In genomic region chr15:11572063-11572462, GRCm38 (mm10) we compare ENCODE assay signal across 24 mouse cellular contexts.
DNase-seq lines count a peak whose midpoint lies in the region; ATAC-seq and TF ChIP-seq lines count a peak whose summit lies in the region.
"Had no signal": no experiment of that assay in that cellular context is flagged by ENCODE, and none has a peak within 500 bp of the region (broad histone marks: within the 10 kb centered on the region; RNA-seq: fewer than 3 reads in every experiment).

No protein-coding gene starts in this region.

- H3K4me1 ChIP-seq in heart, embryonic 10.5 days: no peaks in the 10 kb centered on the region
- no peaks in the 10 kb centered on the region for H3K4me1 ChIP-seq in lung, adult 2 months (ENCODE audit: control insufficient read depth, insufficient read depth, low read length)
- no peaks in the 10 kb centered on the region for H3K4me1 ChIP-seq in kidney, postnatal 0 days (replicated peaks; ENCODE audit: insufficient read depth, low read length)
- H3K4me1 ChIP-seq in hindbrain, embryonic 11.5 days (replicated peaks; ENCODE audit: control insufficient read depth, insufficient read depth, low read length): no peaks in the 10 kb centered on the region
- H3K4me1 ChIP-seq in heart, embryonic 12.5 days (replicated peaks): peaks cover 9% of the 10 kb centered on the region; the same call in 1 of the 2 replicates
- H3K4me1 ChIP-seq: forebrain, embryonic 10.5 days; liver, embryonic 13.5 days; midbrain, embryonic 12.5 days had no signal

- peak; percentile 11 for DNase-seq in heart, adult 8-10 months (ENCODE audit: low spot score)
- no peak for DNase-seq in heart, embryonic 10.5 days (ENCODE audit: low spot score)
- DNase-seq in lung, postnatal 14 days: peak; percentile 16
- DNase-seq in lung, adult 2 months: no peak
- peak; percentile 62 for DNase-seq in kidney, postnatal 0 days (ENCODE audit: low spot score)
- no peak for DNase-seq in hindbrain, embryonic 11.5 days (ENCODE audit: low spot score)
- DNase-seq: B cell, adult 2 months; cerebellum, postnatal 14 days; gastrocnemius, postnatal 10 days; liver, embryonic 13.5 days; lung, embryonic 14.5 days; thymus, adult 18-20 months; thymus, postnatal 36 days had no signal

- no peaks in the 10 kb centered on the region for H3K27me3 ChIP-seq in heart, embryonic 10.5 days (ENCODE audit: insufficient read depth, poor library complexity, severe bottlenecking)
- no peaks in the 10 kb centered on the region for H3K27me3 ChIP-seq in kidney, postnatal 0 days (ENCODE audit: insufficient read depth, low read length)
- H3K27me3 ChIP-seq in hindbrain, embryonic 11.5 days (ENCODE audit: control insufficient read depth, insufficient read depth, low read length): no peaks in the 10 kb centered on the region
- H3K27me3 ChIP-seq in heart, embryonic 12.5 days (replicated peaks): no peaks in the 10 kb centered on the region
- H3K27me3 ChIP-seq: CH12.LX; heart, embryonic 13.5 days; liver, embryonic 13.5 days; midbrain, embryonic 12.5 days; Patski had no signal

- H3K36me3 ChIP-seq in heart, embryonic 10.5 days: no peaks in the 10 kb centered on the region
- H3K36me3 ChIP-seq in kidney, postnatal 0 days (ENCODE audit: insufficient read depth, low read length): no peaks in the 10 kb centered on the region
- H3K36me3 ChIP-seq in hindbrain, embryonic 11.5 days (ENCODE audit: control insufficient read depth, insufficient read depth, low read length): no peaks in the 10 kb centered on the region
- no peaks in the 10 kb centered on the region for H3K36me3 ChIP-seq in heart, embryonic 12.5 days
- H3K36me3 ChIP-seq: forebrain, embryonic 10.5 days; G1E; heart, embryonic 13.5 days; liver, embryonic 13.5 days; midbrain, embryonic 12.5 days had no signal

- no peaks in the 10 kb centered on the region for H3K9me3 ChIP-seq in heart, embryonic 10.5 days
- H3K9me3 ChIP-seq in kidney, postnatal 0 days (replicated peaks; ENCODE audit: low read length): no peaks in the 10 kb centered on the region
- no peaks in the 10 kb centered on the region for H3K9me3 ChIP-seq in hindbrain, embryonic 11.5 days (ENCODE audit: control insufficient read depth, low read length)
- H3K9me3 ChIP-seq in heart, embryonic 12.5 days (replicated peaks): no peaks in the 10 kb centered on the region
- H3K9me3 ChIP-seq: forebrain, embryonic 10.5 days; G1E; heart, embryonic 13.5 days; liver, embryonic 13.5 days; midbrain, embryonic 12.5 days had no signal

- H3K4me2 ChIP-seq in kidney, postnatal 0 days (ENCODE audit: low read length): no peak overlapping the region
- H3K4me2 ChIP-seq in hindbrain, embryonic 11.5 days (replicated peaks; ENCODE audit: low read depth, low read length): no peak overlapping the region
- no peak overlapping the region for H3K4me2 ChIP-seq in heart, embryonic 12.5 days
- H3K4me2 ChIP-seq: heart, embryonic 13.5 days; hindbrain, embryonic 14.5 days; liver, embryonic 13.5 days; lung, embryonic 14.5 days; midbrain, embryonic 12.5 days had no signal

- TF ChIP-seq POLR2A in lung, adult 2 months (IDR thresholded peaks at IDR 0.05; ENCODE audit: borderline replicate concordance, extremely low read depth, low read depth, low read length): no peak

- TF ChIP-seq CTCF in lung, adult 2 months (IDR thresholded peaks at IDR 0.05; ENCODE audit: insufficient read depth, low read length): no peak
- TF ChIP-seq CTCF in kidney, postnatal 0 days (IDR thresholded peaks at IDR 0.05; ENCODE audit: low read depth): no peak

- H3K27ac ChIP-seq in heart, embryonic 10.5 days: no peak overlapping the region
- no peak overlapping the region for H3K27ac ChIP-seq in kidney, postnatal 0 days
- H3K27ac ChIP-seq in hindbrain, embryonic 11.5 days (ENCODE audit: low read depth, low read length): no peak overlapping the region
- no peak overlapping the region for H3K27ac ChIP-seq in heart, embryonic 12.5 days (ENCODE audit: poor library complexity, severe bottlenecking)
- H3K27ac ChIP-seq: forebrain, embryonic 10.5 days; heart, embryonic 13.5 days; hindbrain, embryonic 14.5 days; left cerebral cortex, adult 2 months; liver, embryonic 13.5 days; midbrain, embryonic 12.5 days had no signal

- no peak overlapping the region for H3K4me3 ChIP-seq in heart, embryonic 10.5 days
- no peak overlapping the region for H3K4me3 ChIP-seq in lung, adult 2 months (replicated peaks; ENCODE audit: extremely low read depth, low read depth, low read length)
- no peak overlapping the region for H3K4me3 ChIP-seq in kidney, postnatal 0 days (replicated peaks; ENCODE audit: low read depth, low read length)
- H3K4me3 ChIP-seq in hindbrain, embryonic 11.5 days (ENCODE audit: low read depth, low read length): no peak overlapping the region
- no peak overlapping the region for H3K4me3 ChIP-seq in heart, embryonic 12.5 days
- H3K4me3 ChIP-seq: forebrain, embryonic 10.5 days; heart, embryonic 13.5 days; left cerebral cortex, adult 2 months; liver, embryonic 13.5 days; midbrain, embryonic 12.5 days had no signal

- WGBS in heart, embryonic 10.5 days: 84% methylated on average over 4 of the region's 4 CpGs
- 47% methylated on average over 4 of the region's 4 CpGs for WGBS in lung, adult 2 months
- 61% methylated on average over 4 of the region's 4 CpGs for WGBS in kidney, postnatal 0 days
- 90% methylated on average over 4 of the region's 4 CpGs for WGBS in hindbrain, embryonic 11.5 days
- WGBS in heart, embryonic 12.5 days: 90% methylated on average over 4 of the region's 4 CpGs

- H3K9ac ChIP-seq in kidney, postnatal 0 days (ENCODE audit: low read depth, low read length): no peak overlapping the region
- no peak overlapping the region for H3K9ac ChIP-seq in hindbrain, embryonic 11.5 days (ENCODE audit: low read depth, low read length)
- no peak overlapping the region for H3K9ac ChIP-seq in heart, embryonic 12.5 days
- H3K9ac ChIP-seq: heart, embryonic 13.5 days; hindbrain, embryonic 14.5 days; liver, embryonic 13.5 days; lung, embryonic 14.5 days; midbrain, embryonic 12.5 days had no signal

- no peak for ATAC-seq in kidney, postnatal 0 days (replicated peaks; ENCODE audit: low FRiP score, low read depth)
- ATAC-seq in hindbrain, embryonic 11.5 days (ENCODE audit: low FRiP score): no peak
- ATAC-seq in heart, embryonic 12.5 days (ENCODE audit: insufficient number of reproducible peaks, low FRiP score): no peak
- ATAC-seq: forebrain, embryonic 16.5 days; inflammation-experienced regulatory T-cells, adult 6 months; Patski had no signal

Comparison
In these comparisons a context has a peak if more than half of its experiments do, and no peak if none do; other contexts are left out.
1. DNase-seq: peak in heart, adult 8-10 months (single experiment), lung, postnatal 14 days (single experiment) and kidney, postnatal 0 days (single experiment); none in heart, embryonic 10.5 days (single experiment), lung, adult 2 months (single experiment) and hindbrain, embryonic 11.5 days (single experiment).